Mouse (Mus musculus) C2C12 (cell line): ENCODE measurements at regions not wholly inside any gene's neighbourhood (a gene's known extent, or its start where the extent isn't known, plus 50 kb on each side); places are given as distances from the start of the nearest gene placed in this dataset.

Experiments
- CEBPB ChIP-seq: IDR thresholded peaks from one replicate; pipeline ENCODE4 v1.6.1; 2011; ENCODE audit warnings: low read depth, mild to moderate bottlenecking, control low read depth, moderate library complexity
- CTCF ChIP-seq: IDR thresholded peaks from one replicate; pipeline ENCODE4 v1.5.1; 2011; ENCODE audit not compliant: control insufficient read depth, insufficient read depth, insufficient read length
- MYOG ChIP-seq: IDR thresholded peaks from one replicate; pipeline ENCODE4 v1.6.1; 2011; ENCODE audit not compliant: control insufficient read depth, insufficient read length; ENCODE audit errors: extremely low read depth
- USF1 ChIP-seq: IDR thresholded peaks from one replicate; pipeline ENCODE4 v1.6.1; 2011; ENCODE audit warnings: low read depth, mild to moderate bottlenecking, control low read depth, moderate library complexity

GRCm38 (mm10) chr10:87639339-87639738 lies 117.7 kb downstream of the Pah start:
- TF ChIP-seq CTCF (no peak), CEBPB (no peak), USF1 (no peak), MYOG (no peak)
